Mouse (Mus musculus) heart, adult 11 months (tissue): ENCODE measurements at regions not wholly inside any gene's neighbourhood (a gene's known extent, or its start where the extent isn't known, plus 50 kb on each side); places are given as distances from the start of the nearest gene placed in this dataset.

Experiments used
- DNase-seq: peaks from one replicate; pipeline ENCODE4 v3.0.0; 2022

- peak; percentile 11 for DNase-seq
These were observed 96.9 kb upstream of the Ar start for GRCm38 (mm10) chrX:98051521-98052170.

GRCm38 (mm10) chrX:98052811-98053210, 95.8 kb upstream of the Ar start:
- DNase-seq = no peak
